Mouse (Mus musculus): ENCODE measurements around the gene Zscan18. TPM values are rescaled to one million over a fixed set of nuclear protein-coding genes. Genes with fewer than 3 reads are reported as not detected.
A peak's percentile ranks its signal among the peaks of the same experiment; 100 is the strongest.

Gene Zscan18
- 9.5 and 9.8 TPM in 2 replicates for polyA plus RNA-seq (2011; ENCODE audit: insufficient read depth, insufficient read length, low read depth, missing spikeins)

DNA sequence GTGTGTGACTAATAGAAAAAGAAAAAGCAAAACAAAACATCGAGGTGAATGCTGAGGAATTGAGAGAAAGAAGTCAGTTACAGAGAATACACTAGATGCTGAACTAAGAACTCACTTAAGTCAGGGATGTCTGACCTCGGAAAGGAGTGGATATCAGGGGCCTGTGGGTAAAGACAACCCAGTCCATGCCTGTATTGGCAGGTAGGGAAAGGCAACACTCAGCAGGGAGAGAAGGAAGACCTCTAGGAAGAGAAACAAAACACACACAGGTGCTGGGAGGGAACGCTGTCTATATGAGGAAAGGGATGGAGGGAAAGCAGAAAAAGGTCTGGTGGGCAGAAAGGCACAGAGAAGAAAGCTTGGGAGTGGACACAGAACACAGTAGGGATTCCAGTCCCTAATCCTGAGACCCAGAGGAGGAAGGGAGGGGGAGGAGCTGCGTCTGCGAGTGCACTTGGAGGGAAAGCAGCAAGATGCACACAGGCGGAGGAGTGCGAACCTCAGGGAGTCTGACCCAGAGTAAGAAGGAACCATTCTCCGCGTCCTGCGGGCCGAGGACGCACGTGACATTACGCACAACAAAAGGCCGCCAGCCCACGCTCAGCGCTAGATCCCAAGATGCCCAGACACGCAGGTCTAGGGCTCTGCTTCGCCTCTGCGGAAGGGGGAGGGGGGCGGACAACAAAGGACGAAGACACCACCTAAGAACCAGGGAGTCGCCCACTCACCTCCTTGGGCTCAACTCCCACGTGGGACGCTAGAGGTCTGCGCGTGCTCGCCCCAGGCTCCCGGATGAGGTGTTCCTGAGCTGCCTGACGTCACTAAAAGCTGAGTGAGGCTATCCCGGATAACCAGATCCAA is at the start of gene Zscan18:
Zscan18 (minus strand) TSS at position 770 of the 861 bp plus-strand sequence.
- Histone ChIP-seq H3K27me3 (ENCODE audit: control insufficient read depth, insufficient read depth, low read length, poor library complexity, severe bottlenecking) (no peaks in the 10 kb centered on the region), H3K9ac (ENCODE audit: low read depth, poor library complexity, severe bottlenecking) (peak within 1 kb of the TSS; percentile 19), H3K9me3 (replicated peaks; ENCODE audit: control insufficient read depth, insufficient read depth, low read length, poor library complexity, severe bottlenecking) (no peaks in the 10 kb centered on the region), H3K4me1 (ENCODE audit: control insufficient read depth, insufficient read depth, low read length) (no peaks in the 10 kb centered on the region), H3K4me3 (ENCODE audit: low read depth, low read length) (peak within 1 kb of the TSS; percentile 53), H3K36me3 (ENCODE audit: control insufficient read depth, insufficient read depth, low read length, poor library complexity, severe bottlenecking) (peaks cover 2% of the 10 kb centered on the region), H3K27ac (ENCODE audit: insufficient read depth, low read length) (no peak within 1 kb of the TSS)
- TF ChIP-seq CTCF (IDR thresholded peaks at IDR 0.05; ENCODE audit: low read depth, low read length) (no peak), EP300 (IDR thresholded peaks at IDR 0.05; ENCODE audit: insufficient read depth, low read depth, low read length) (0 out of 2 replicates have a peak, but pooled peaks have one; percentile 45), POLR2A (IDR thresholded peaks at IDR 0.05; ENCODE audit: insufficient read depth, low read length) (no peak)

DNA sequence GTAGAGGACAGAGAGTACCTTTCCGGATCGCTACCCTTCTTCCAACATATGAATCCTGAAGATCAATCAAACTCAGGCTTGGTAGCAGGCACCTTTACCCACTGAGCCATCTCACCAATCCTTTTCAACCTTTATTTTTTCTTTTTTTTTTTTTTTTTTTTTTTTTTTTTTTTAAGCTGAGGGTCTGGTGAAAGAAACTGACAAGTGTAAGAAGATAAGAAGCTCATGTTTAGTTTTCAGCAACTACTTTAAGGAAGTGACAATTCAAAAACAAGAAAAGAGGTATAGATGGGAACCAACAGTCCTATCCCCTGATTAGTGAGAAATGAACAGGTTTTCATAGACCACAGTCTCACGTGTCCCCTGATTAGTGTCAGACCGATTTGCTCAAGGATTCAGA is 32.3 kb upstream of the Zscan18 start:
- TF ChIP-seq POLR2A (IDR thresholded peaks at IDR 0.05; ENCODE audit: insufficient read depth, low read length) (no peak), EP300 (IDR thresholded peaks at IDR 0.05; ENCODE audit: insufficient read depth, low read depth, low read length) (no peak), CTCF (IDR thresholded peaks at IDR 0.05; ENCODE audit: low read depth, low read length) (no peak)
- H3K27ac ChIP-seq (ENCODE audit: insufficient read depth, low read length) = no peak overlapping the region
- H3K36me3 ChIP-seq (ENCODE audit: control insufficient read depth, insufficient read depth, low read length, poor library complexity, severe bottlenecking) = peaks cover 44% of the 10 kb centered on the region
- peak overlapping the region; percentile 92 for H3K4me3 ChIP-seq (ENCODE audit: low read depth, low read length)
- no peaks in the 10 kb centered on the region for H3K27me3 ChIP-seq (ENCODE audit: control insufficient read depth, insufficient read depth, low read length, poor library complexity, severe bottlenecking)
- H3K4me1 ChIP-seq (ENCODE audit: control insufficient read depth, insufficient read depth, low read length) = no peaks in the 10 kb centered on the region
- peak overlapping the region; percentile 88 for H3K9ac ChIP-seq (ENCODE audit: low read depth, poor library complexity, severe bottlenecking)
- peaks cover 15% of the 10 kb centered on the region for H3K9me3 ChIP-seq (replicated peaks; ENCODE audit: control insufficient read depth, insufficient read depth, low read length, poor library complexity, severe bottlenecking)

DNA sequence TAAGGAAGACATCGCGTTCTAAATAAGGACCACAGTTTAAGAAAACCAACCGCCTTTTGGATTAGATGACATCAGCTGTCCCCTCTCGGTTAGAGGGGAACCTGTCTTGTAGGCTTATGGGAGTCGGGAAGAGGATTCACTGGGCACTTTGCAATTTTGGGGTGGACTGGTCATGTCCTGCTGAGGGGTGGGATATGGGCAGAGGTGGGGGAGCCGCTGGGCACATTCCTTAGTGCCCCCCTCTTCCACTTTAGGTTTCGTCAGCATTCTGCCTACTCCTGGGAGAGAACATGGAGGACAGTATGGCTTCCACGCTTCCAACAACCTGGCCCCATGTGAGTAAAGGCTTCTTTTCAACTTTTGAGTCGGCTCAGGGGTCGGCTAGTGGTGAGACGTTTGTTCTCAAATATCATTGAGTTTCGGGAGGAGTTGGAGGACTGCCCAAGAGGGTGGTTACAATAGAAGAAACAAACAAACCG is 31.8 kb upstream of the Zscan18 start:
- Histone ChIP-seq H3K9ac (ENCODE audit: low read depth, poor library complexity, severe bottlenecking) (peak overlapping the region; percentile 88), H3K4me1 (ENCODE audit: control insufficient read depth, insufficient read depth, low read length) (no peaks in the 10 kb centered on the region), H3K27ac (ENCODE audit: insufficient read depth, low read length) (no peak overlapping the region)

GRCm38 (mm10) chr7:12834162-12835120 is 31.0 kb upstream of the Zscan18 start, which contains the start of gene Zfp110:
Gene Zfp110 (plus strand): TSS chr7:12834761.
- no peaks in the 10 kb centered on the region for H3K4me1 ChIP-seq (ENCODE audit: control insufficient read depth, insufficient read depth, low read length)
- TF ChIP-seq CTCF (IDR thresholded peaks at IDR 0.05; ENCODE audit: low read depth, low read length) (no peak), POLR2A (IDR thresholded peaks at IDR 0.05; ENCODE audit: insufficient read depth, low read length) (peak; percentile 81), EP300 (IDR thresholded peaks at IDR 0.05; ENCODE audit: insufficient read depth, low read depth, low read length) (0 out of 2 replicates have a peak, but pooled peaks have one; percentile 30)
- H3K4me3 ChIP-seq (ENCODE audit: low read depth, low read length) = peak within 1 kb of the TSS; percentile 92
- H3K9me3 ChIP-seq (replicated peaks; ENCODE audit: control insufficient read depth, insufficient read depth, low read length, poor library complexity, severe bottlenecking) = 0 out of 2 replicates have a peak, but pooled peaks cover 6% of the 10 kb centered on the region
- H3K27ac ChIP-seq (ENCODE audit: insufficient read depth, low read length) = peak within 1 kb of the TSS; percentile 87
- H3K27me3 ChIP-seq (ENCODE audit: control insufficient read depth, insufficient read depth, low read length, poor library complexity, severe bottlenecking) = no peaks in the 10 kb centered on the region
- peak within 1 kb of the TSS; percentile 88 for H3K9ac ChIP-seq (ENCODE audit: low read depth, poor library complexity, severe bottlenecking)
- peaks cover 32% of the 10 kb centered on the region for H3K36me3 ChIP-seq (ENCODE audit: control insufficient read depth, insufficient read depth, low read length, poor library complexity, severe bottlenecking)

More for the DNA sequence above, 31.8 kb upstream of the Zscan18 start:
- Histone ChIP-seq H3K27me3 (ENCODE audit: control insufficient read depth, insufficient read depth, low read length, poor library complexity, severe bottlenecking) (no peaks in the 10 kb centered on the region), H3K36me3 (ENCODE audit: control insufficient read depth, insufficient read depth, low read length, poor library complexity, severe bottlenecking) (peaks cover 38% of the 10 kb centered on the region), H3K9me3 (replicated peaks; ENCODE audit: control insufficient read depth, insufficient read depth, low read length, poor library complexity, severe bottlenecking) (peaks cover 9% of the 10 kb centered on the region), H3K4me3 (ENCODE audit: low read depth, low read length) (peak overlapping the region; percentile 92)
- TF ChIP-seq CTCF (IDR thresholded peaks at IDR 0.05; ENCODE audit: low read depth, low read length) (no peak), POLR2A (IDR thresholded peaks at IDR 0.05; ENCODE audit: insufficient read depth, low read length) (no peak), EP300 (IDR thresholded peaks at IDR 0.05; ENCODE audit: insufficient read depth, low read depth, low read length) (no peak)

DNA sequence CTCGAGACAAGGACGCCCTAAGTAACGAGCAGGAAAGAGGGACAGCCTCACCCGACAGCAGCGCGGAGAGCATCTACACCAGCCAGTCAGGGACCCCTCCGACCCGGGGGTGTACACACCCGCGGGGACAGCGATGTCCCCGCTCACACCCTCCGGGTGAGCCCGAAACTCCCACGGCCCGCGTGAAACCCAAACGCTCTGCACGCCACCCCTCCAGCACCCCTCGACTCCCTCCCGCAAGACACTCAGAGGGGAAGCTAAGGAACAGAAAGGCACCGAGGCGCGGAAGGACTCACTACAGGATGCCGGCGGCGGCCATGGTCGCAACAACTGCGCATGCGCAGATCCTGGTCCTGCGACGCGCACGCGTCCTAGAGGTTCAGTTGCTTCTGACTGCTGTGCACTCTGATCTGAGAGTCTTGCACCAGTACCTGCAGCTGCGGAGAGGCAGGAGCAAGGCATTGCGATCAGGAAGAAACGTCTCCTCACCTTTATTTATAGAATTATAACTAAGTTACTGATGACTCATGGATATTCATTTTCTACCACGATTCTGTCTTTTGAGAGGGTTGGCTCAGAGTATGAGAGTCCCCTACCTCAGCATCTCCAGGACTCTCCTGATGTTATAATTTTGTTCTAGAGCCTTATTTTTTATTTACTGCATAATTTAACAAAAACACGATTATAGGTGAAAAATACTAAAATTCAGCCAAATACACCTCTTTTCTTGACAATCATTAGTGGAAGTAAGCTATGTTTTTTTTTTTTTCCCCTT is 15.3 kb upstream of the Zscan18 start, which contains the start of gene Zfp329:
Zfp329 (minus strand) TSS at position 338 of the 775 bp plus-strand sequence.
- H3K27ac ChIP-seq (ENCODE audit: insufficient read depth, low read length) = no peak within 1 kb of the TSS
- H3K27me3 ChIP-seq (ENCODE audit: control insufficient read depth, insufficient read depth, low read length, poor library complexity, severe bottlenecking) = no peaks in the 10 kb centered on the region
- no peaks in the 10 kb centered on the region; the same call in 1 of the 2 replicates for H3K36me3 ChIP-seq (ENCODE audit: control insufficient read depth, insufficient read depth, low read length, poor library complexity, severe bottlenecking)
- H3K4me1 ChIP-seq (ENCODE audit: control insufficient read depth, insufficient read depth, low read length) = no peaks in the 10 kb centered on the region
- TF ChIP-seq EP300 (IDR thresholded peaks at IDR 0.05; ENCODE audit: insufficient read depth, low read depth, low read length) (no peak), POLR2A (IDR thresholded peaks at IDR 0.05; ENCODE audit: insufficient read depth, low read length) (peak; percentile 78)
- H3K9me3 ChIP-seq (replicated peaks; ENCODE audit: control insufficient read depth, insufficient read depth, low read length, poor library complexity, severe bottlenecking) = peaks cover 5% of the 10 kb centered on the region; the same call in 1 of the 2 replicates
- peak within 1 kb of the TSS; percentile 57 for H3K9ac ChIP-seq (ENCODE audit: low read depth, poor library complexity, severe bottlenecking)
- H3K4me3 ChIP-seq (ENCODE audit: low read depth, low read length) = peak within 1 kb of the TSS; percentile 66

All from ES-Bruce4 (cell line).